Mouse (Mus musculus): ENCODE data around the gene Gli3. TPM values are rescaled to one million over a fixed set of nuclear protein-coding genes. Genes with fewer than 3 reads are reported as not detected.

Gli3 gene
- polyA plus RNA-seq, 1 experiment from 2014 or later = 32.3 TPM

GRCm38 (mm10) chr13:15585941-15586340, 122.9 kb downstream of the Gli3 start:
- peaks cover 22% of the 10 kb centered on the region for H3K36me3 ChIP-seq
- no peak for DNase-seq (ENCODE audit: low spot score)
- no peaks in the 10 kb centered on the region for H3K27me3 ChIP-seq (ENCODE audit: insufficient read depth, poor library complexity, severe bottlenecking)
- H3K27ac ChIP-seq = no peak overlapping the region
- H3K9me3 ChIP-seq = no peaks in the 10 kb centered on the region
- H3K4me1 ChIP-seq (replicated peaks) = peaks cover 8% of the 10 kb centered on the region; the same call in 1 of the 2 replicates
- WGBS = 88% methylated on average over 2 of the region's 2 CpGs
- no peak overlapping the region for H3K4me3 ChIP-seq

- Histone ChIP-seq H3K4me3 (no peak overlapping the region), H3K27me3 (ENCODE audit: insufficient read depth, poor library complexity, severe bottlenecking) (no peaks in the 10 kb centered on the region), H3K4me1 (replicated peaks) (peaks cover 8% of the 10 kb centered on the region; the same call in 1 of the 2 replicates), H3K27ac (no peak overlapping the region), H3K9me3 (no peaks in the 10 kb centered on the region), H3K36me3 (peaks cover 19% of the 10 kb centered on the region)
- DNase-seq (ENCODE audit: low spot score) = no peak
- 78% methylated on average over 16 of the region's 16 CpGs for WGBS
Measured at GRCm38 (mm10) chr13:15588278-15589272, 125.5 kb downstream of the Gli3 start.

GRCm38 (mm10) chr13:15590326-15590933, 127.4 kb downstream of the Gli3 start:
- H3K36me3 ChIP-seq = peaks cover 12% of the 10 kb centered on the region
- H3K4me1 ChIP-seq (replicated peaks) = peaks cover 8% of the 10 kb centered on the region; the same call in 1 of the 2 replicates
- DNase-seq (ENCODE audit: low spot score) = no peak
- H3K4me3 ChIP-seq = no peak overlapping the region
- WGBS = 88% methylated on average over 6 of the region's 6 CpGs
- no peaks in the 10 kb centered on the region for H3K9me3 ChIP-seq
- H3K27ac ChIP-seq = no peak overlapping the region
- H3K27me3 ChIP-seq (ENCODE audit: insufficient read depth, poor library complexity, severe bottlenecking) = no peaks in the 10 kb centered on the region

GRCm38 (mm10) chr13:15596667-15597066, 133.6 kb downstream of the Gli3 start:
- DNase-seq (ENCODE audit: low spot score) = no peak
- 71% methylated on average over 5 of the region's 5 CpGs for WGBS
- H3K36me3 ChIP-seq = peaks cover 9% of the 10 kb centered on the region
- H3K27ac ChIP-seq = no peak overlapping the region
- H3K4me3 ChIP-seq = no peak overlapping the region
- H3K27me3 ChIP-seq (ENCODE audit: insufficient read depth, poor library complexity, severe bottlenecking) = peaks cover 14% of the 10 kb centered on the region
- peaks cover 33% of the 10 kb centered on the region for H3K4me1 ChIP-seq (replicated peaks)
- H3K9me3 ChIP-seq = no peaks in the 10 kb centered on the region

GRCm38 (mm10) chr13:15599741-15600140, 136.7 kb downstream of the Gli3 start:
- H3K4me1 ChIP-seq (replicated peaks) = peaks cover 64% of the 10 kb centered on the region
- peaks cover 9% of the 10 kb centered on the region for H3K36me3 ChIP-seq
- no peaks in the 10 kb centered on the region for H3K9me3 ChIP-seq
- WGBS = 88% methylated on average over 2 of the region's 2 CpGs
- DNase-seq (ENCODE audit: low spot score) = no peak
- H3K27ac ChIP-seq = no peak overlapping the region
- no peak overlapping the region for H3K4me3 ChIP-seq
- H3K27me3 ChIP-seq (ENCODE audit: insufficient read depth, poor library complexity, severe bottlenecking) = peaks cover 14% of the 10 kb centered on the region

GRCm38 (mm10) chr13:15602161-15602560, 139.1 kb downstream of the Gli3 start:
- Histone ChIP-seq H3K9me3 (no peaks in the 10 kb centered on the region), H3K4me1 (replicated peaks) (peaks cover 56% of the 10 kb centered on the region), H3K27me3 (ENCODE audit: insufficient read depth, poor library complexity, severe bottlenecking) (peaks cover 14% of the 10 kb centered on the region), H3K27ac (peak overlapping the region; percentile 72; the same call in 1 of the 2 replicates), H3K36me3 (peaks cover 14% of the 10 kb centered on the region), H3K4me3 (no peak overlapping the region)
- WGBS = 27% methylated on average over 5 of the region's 5 CpGs
- DNase-seq (ENCODE audit: low spot score) = no peak

GRCm38 (mm10) chr13:15602677-15603221, 139.7 kb downstream of the Gli3 start:
- peaks cover 50% of the 10 kb centered on the region for H3K4me1 ChIP-seq (replicated peaks)
- H3K4me3 ChIP-seq = no peak overlapping the region
- peaks cover 10% of the 10 kb centered on the region for H3K27me3 ChIP-seq (ENCODE audit: insufficient read depth, poor library complexity, severe bottlenecking)
- no peaks in the 10 kb centered on the region for H3K9me3 ChIP-seq
- peaks cover 11% of the 10 kb centered on the region for H3K36me3 ChIP-seq
- H3K27ac ChIP-seq = peak overlapping the region; percentile 72
- WGBS = 1% methylated on average over 4 of the region's 4 CpGs
- DNase-seq (ENCODE audit: low spot score) = peak; percentile 37

GRCm38 (mm10) chr13:15604074-15604473, 141.0 kb downstream of the Gli3 start:
- peak overlapping the region; percentile 72 for H3K27ac ChIP-seq
- H3K4me3 ChIP-seq = no peak overlapping the region
- H3K4me1 ChIP-seq (replicated peaks) = peaks cover 41% of the 10 kb centered on the region
- H3K36me3 ChIP-seq = peaks cover 11% of the 10 kb centered on the region
- 39% methylated on average over 6 of the region's 6 CpGs for WGBS
- H3K9me3 ChIP-seq = no peaks in the 10 kb centered on the region
- peaks cover 9% of the 10 kb centered on the region for H3K27me3 ChIP-seq (ENCODE audit: insufficient read depth, poor library complexity, severe bottlenecking)
- DNase-seq (ENCODE audit: low spot score) = no peak

- no peaks in the 10 kb centered on the region for H3K9me3 ChIP-seq
- 0 out of 2 replicates have a peak, but pooled peaks cover 7% of the 10 kb centered on the region for H3K27me3 ChIP-seq (ENCODE audit: insufficient read depth, poor library complexity, severe bottlenecking)
- no peak for DNase-seq (ENCODE audit: low spot score)
- H3K36me3 ChIP-seq = 0 out of 2 replicates have a peak, but pooled peaks cover 3% of the 10 kb centered on the region
- H3K27ac ChIP-seq = no peak overlapping the region
- 45% methylated on average over 3 of the region's 3 CpGs for WGBS
- H3K4me1 ChIP-seq (replicated peaks) = peaks cover 77% of the 10 kb centered on the region
- no peak overlapping the region for H3K4me3 ChIP-seq
Measured at GRCm38 (mm10) chr13:15617423-15617822, 154.4 kb downstream of the Gli3 start.

GRCm38 (mm10) chr13:15618051-15618692, 155.1 kb downstream of the Gli3 start:
- no peak for DNase-seq (ENCODE audit: low spot score)
- H3K4me1 ChIP-seq (replicated peaks) = peaks cover 78% of the 10 kb centered on the region

GRCm38 (mm10) chr13:15621009-15621408, 158.0 kb downstream of the Gli3 start:
- 0 out of 2 replicates have a peak, but pooled peaks cover 7% of the 10 kb centered on the region for H3K27me3 ChIP-seq (ENCODE audit: insufficient read depth, poor library complexity, severe bottlenecking)
- H3K9me3 ChIP-seq = no peaks in the 10 kb centered on the region
- peak overlapping the region; percentile 19; the same call in 1 of the 2 replicates for H3K4me3 ChIP-seq
- no peaks in the 10 kb centered on the region for H3K36me3 ChIP-seq
- H3K4me1 ChIP-seq (replicated peaks) = peaks cover 84% of the 10 kb centered on the region
- peak overlapping the region; percentile 19; the same call in 1 of the 2 replicates for H3K27ac ChIP-seq
- 27% methylated on average over 7 of the region's 7 CpGs for WGBS
- no peak for DNase-seq (ENCODE audit: low spot score)

More at GRCm38 (mm10) chr13:15618051-15618692, 155.1 kb downstream of the Gli3 start:
- Histone ChIP-seq H3K36me3 (0 out of 2 replicates have a peak, but pooled peaks cover 3% of the 10 kb centered on the region), H3K27ac (peak overlapping the region; percentile 66; the same call in 1 of the 2 replicates), H3K9me3 (no peaks in the 10 kb centered on the region), H3K4me3 (no peak overlapping the region), H3K27me3 (ENCODE audit: insufficient read depth, poor library complexity, severe bottlenecking) (0 out of 2 replicates have a peak, but pooled peaks cover 7% of the 10 kb centered on the region)
- WGBS = 61% methylated on average over 5 of the region's 5 CpGs

All from hindbrain, embryonic 10.5 days (tissue).